Mouse (Mus musculus): ENCODE data around the gene Hcst.

GRCm38 (mm10) chr7:30443696-30444095 is 24.0 kb upstream of the Hcst start:
- no peak for TF ChIP-seq CTCF (IDR thresholded peaks at IDR 0.05; ENCODE audit: extremely low read depth, insufficient read depth, low read length)
- TF ChIP-seq POLR2A (IDR thresholded peaks at IDR 0.05; ENCODE audit: extremely low read depth, insufficient read depth, low read length), result no peak

Data from cortical plate, adult 2 months (tissue).